Mouse (Mus musculus): ENCODE measurements at regions not wholly inside any gene's neighbourhood (a gene's known extent, or its start where the extent isn't known, plus 50 kb on each side); places are given as distances from the start of the nearest gene placed in this dataset.

GRCm38 (mm10) chr9:46736232-46736631, 262.3 kb upstream of the Gm4791 start:
- no peak for DNase-seq (ENCODE audit: low read depth, low spot score)

GRCm38 (mm10) chr9:46735664-46736067, 262.9 kb upstream of the Gm4791 start:
- DNase-seq (ENCODE audit: low read depth, low spot score) = peak; percentile 67

DNA sequence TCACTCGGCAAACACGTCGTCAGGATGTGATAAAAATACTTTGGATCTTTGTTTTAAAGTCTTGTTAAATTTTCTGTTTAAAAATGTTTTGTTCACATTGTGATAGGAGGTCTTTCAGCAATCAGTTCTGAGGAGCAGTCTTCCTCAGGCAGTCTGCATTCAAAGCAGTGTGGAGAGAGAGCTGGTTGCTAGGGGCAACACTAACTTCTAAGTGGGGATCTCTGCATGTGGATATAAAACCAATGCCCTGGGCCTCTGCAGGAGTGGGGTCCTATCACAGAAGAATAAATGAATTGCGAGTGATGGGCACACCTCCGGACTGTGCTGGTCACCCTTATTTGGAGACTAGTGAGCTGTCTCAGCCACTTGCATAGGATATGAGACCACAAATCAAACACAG, 270.1 kb upstream of the Gm4791 start:
- DNase-seq (ENCODE audit: low read depth, low spot score) = no peak

DNA sequence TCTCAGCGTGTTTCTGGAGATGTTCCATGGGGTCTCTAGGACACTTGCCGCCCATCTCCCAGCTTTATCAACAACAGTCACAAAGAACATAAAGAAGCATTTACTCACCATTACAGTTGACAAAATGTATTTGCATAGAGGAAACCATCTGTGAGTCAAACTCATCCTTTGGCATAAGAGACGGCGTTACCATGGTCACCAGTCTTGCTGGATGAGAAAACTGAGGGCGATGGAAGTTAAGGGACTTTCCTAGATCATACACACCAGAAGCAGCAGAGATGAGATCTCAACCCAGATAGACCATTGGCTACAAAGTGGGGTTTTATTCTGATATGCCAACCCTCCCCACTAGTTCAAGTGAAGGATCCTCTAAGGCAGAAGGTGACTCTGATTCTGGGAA, 274.3 kb upstream of the Gm4791 start:
- DNase-seq (ENCODE audit: low read depth, low spot score) = no peak

DNA sequence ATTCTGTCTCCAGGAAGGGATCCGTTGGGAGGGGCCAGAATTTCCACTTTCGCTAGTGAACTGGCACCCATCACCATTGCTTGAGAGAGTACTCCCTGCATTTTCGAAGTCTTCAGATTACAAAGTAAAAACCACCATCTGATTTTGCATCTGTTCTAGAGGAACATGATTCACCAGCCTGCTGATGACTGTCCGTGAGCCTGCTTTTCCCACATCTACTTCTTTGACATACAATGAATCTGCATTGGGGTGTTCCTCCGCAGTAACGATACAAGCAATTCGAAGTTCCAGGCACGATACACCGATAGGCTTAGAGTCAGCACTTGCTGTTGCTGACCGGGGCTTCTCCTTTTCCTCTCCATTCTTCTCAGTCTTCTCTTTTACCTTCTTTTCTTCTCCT, 285.1 kb upstream of the Gm4791 start:
- no peak for DNase-seq (ENCODE audit: low read depth, low spot score)

DNA sequence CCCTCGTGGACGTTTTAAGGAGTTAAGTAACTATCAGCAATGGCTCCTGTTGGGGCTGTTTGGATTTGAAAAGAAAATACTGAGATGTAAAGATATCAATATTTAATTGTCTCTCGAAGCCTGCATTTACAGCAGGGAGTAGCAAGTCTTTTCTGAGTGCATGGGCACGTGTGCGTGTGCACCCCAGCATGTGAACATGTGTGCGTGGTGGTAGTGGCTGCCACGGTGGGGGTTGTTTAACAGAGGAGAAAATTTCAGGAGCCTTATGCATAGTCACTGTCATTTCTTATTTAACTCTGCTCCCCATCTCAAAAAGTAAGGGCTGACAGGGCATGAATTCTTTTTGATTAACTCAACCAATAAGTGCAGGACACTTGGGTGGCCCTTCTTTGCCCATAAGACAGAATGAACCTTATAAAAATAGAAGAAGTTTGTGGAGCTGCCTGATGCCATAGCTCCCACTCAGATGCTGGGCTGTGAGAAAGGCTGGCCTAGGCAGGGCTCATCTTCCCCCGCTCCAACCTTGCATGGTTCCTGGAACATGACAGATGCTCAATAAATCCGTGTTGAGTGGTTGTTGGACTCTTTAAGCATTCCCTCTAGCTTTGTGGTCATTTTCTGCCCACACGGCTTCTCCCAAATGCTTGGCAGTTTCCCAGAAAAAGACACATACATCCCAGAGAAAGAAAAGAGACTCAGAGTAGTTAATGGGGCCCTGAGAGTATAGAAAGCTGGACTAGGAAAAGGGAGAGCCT, 294.2 kb upstream of the Gm4791 start:
- DNase-seq (ENCODE audit: low read depth, low spot score) = peak; percentile 9

- DNase-seq (ENCODE audit: low read depth, low spot score) = no peak
Observed at GRCm38 (mm10) chr9:46703674-46704073, 294.9 kb upstream of the Gm4791 start.

DNA sequence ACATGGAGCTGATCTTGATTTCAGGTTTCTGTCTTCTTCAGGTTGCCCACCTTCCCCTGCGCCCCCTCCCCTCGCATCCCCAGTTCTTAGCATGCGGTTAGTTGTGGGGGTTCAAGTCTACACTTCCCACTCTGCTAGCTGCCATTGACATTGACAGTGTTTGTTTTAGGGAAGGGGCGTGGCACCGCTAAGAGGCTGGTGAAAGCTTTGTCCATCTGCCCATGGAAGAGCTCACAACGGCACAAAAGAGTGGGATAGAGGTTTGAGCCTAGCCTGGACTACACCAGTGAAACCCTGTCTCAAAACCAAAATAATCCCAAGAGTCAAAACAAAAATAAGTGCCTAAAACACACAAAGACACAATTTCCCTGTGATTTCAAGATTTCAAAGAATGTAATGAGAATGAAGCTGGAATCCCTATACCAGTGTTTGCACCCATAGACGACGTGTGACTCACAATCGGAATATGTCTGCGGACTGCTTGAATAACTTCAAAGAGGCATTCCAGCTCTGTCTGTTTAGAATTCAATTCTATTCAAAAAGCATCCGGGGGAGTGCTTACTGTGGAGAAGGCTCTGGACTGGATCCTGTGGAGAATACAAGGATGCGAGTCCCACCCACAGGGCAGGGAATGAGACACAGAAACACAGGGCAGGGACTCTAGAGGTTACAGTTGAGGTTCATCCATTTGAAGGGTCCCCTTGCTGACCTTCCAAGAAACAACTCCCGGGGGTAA, 295.5 kb upstream of the Gm4791 start:
- DNase-seq (ENCODE audit: low read depth, low spot score) = no peak

DNA sequence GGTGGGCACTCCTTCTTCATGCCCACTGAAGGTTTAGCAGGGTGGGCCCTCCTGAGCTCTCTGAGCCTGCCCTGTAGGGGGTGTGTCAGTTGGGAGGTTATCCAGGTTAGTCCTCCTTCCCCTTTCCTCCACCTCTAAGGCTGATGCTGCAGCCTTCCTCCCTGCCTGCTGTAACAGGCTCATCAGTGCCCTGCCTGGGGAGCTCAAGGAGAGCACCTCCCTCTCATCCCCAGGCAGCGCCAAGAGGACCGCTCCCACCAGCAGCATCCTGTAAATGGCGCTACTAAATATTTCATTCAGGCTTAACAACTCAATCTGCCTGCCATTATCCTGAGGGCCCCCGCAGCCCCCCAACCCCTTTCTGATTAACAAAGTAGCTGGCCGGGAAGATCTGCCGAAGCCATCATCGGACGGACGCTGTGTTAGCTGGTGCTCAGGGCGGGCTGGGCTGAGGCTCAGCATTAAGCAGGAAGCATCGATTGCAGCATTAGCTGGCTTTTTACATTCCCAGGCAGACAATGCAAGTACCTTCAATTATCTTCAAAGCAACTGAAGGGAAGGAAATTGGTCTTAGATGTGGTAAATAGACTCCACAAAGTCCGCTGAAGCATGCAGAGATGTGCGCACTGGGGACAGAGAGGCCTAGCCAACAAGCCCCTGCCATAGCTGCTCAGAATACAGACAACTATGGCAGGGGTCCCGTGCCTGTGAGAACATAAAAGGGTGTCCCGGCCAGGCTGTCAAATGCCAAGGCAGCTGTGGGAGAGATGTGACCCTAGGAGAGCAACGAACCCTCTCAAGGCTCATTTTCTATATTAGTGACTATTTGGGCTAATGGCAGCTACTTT, 296.3 kb upstream of the Gm4791 start:
- DNase-seq (ENCODE audit: low read depth, low spot score) = no peak

DNA sequence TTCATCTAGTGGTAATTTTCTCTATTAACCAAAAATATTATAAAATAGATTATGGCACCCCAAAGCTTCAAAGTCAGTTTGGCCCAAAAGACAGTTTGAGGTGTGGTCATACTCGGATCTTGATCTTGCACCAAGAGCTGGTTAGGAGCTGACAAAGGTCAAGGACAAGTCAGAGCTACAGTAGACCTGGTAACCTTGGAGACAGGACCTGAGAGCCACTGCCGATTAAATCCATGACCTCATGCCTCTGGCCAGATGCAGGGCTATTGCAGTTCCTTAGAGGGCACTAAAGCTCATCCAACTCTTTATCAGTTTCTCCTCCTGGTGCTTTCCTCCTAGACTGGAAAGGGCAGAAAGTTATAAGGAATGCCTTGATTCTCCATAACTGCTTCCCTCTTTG, 302.4 kb upstream of the Gm4791 start:
- DNase-seq (ENCODE audit: low read depth, low spot score) = no peak

DNA sequence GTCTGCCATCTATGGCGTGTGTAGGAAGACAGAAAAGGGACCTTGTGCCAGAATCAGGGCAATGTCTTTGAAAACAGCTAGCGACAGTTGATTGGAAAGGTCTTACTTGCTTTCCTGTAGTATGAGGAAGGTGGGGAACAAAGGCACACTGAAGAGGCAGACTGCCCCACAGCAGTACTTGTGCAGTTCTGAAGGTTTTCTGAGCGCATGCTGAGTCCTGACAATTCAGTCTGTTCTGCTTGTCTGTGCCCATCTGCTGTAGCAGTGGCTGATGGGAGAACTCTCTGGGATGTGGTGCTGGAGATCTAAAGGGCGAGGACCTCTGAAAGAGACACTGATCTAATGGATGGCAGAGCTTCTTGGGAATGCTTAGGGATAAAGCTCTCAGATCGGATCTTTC, 309.2 kb upstream of the Gm4791 start:
- no peak for DNase-seq (ENCODE audit: low read depth, low spot score)

DNA sequence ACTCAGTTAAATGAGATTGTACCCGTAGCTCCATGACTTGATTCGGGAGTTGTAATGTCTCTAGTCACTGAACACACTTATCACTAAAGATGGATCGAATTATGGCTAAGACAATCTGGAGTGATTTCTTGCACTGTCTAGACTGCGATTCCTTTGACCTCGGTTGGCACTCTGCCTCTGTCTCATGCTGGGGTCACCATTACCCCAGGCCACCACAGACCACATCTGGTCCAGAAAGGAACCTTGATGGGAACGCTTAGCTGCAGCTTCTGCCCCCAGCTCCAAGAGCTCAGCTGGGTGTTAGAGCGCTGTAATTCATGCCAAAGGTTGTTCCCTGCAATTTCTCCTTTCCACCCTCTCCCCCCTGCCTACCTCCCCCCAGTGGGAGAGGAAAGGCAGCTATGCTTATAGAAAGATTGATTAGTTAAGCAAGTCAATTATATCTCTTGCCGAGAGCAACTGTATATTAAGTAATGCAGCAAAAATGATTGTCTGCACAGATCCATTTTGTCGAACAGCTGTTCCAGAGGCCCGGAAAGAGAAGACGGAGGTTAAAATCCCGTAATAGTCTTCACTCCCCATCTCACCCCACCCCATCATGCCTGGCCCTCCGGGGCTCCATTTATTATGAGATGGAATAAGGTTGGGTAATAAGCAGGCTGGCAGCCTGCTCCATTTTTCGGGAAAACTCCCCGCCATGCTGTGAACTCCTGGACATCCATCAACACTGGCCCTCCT, 314.3 kb upstream of the Gm4791 start:
- DNase-seq (ENCODE audit: low read depth, low spot score) = no peak

DNA sequence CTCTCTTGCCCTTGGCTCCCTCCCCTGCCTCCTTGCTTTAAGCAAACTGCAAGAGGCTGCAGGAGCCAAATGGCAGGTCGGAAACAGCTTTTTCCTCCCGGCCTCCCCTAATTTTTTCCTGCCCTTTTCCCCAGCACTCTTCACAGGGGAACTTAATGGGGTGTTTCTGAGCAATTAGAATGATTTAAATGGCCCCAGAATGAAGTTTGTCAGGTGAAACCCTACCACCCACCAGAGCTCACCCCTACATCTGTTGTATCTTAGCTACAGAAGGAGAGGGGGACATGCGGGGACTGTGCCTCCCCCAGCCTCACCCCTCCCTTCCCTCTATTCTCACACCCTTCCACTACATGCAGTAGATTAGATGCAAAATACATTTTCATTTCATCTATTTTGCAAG, 326.5 kb upstream of the Gm4791 start:
- DNase-seq (ENCODE audit: low read depth, low spot score) = no peak

GRCm38 (mm10) chr9:46654422-46654821, 334.6 kb upstream of the 4931429L15Rik start:
- DNase-seq (ENCODE audit: low read depth, low spot score) = no peak

DNA sequence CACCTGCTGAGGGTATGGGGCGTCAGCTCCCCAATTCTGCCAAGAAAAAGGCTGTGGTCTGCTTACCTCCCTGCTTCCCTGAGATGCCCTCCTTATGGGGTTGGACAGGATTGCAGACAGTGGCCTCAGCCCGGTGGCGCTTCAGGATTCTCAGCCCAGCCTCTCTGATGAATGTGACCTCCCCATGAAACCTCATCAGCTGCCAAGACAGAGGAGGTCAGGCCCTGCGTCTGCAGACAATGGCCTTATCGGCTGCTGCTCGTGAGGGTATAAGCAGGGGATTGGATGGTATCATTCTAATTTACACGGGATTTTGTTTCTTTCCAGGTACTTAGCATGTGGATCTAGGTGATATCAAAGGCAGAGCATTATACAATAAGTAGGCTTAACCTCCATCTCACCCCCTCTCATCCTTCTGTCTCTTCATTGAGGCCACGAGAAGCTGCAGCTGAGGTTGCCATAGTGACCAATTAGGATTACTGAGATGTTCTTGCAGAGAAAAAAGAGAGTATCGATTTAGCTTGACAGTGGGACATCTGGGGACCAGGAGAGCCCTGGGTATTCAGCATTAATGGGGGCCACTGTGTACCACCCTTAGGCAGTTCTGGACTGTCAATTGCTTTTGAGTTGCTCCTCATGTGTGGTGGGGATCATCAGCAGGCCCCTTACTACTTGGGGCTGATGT, 327.6 kb upstream of the 4931429L15Rik start:
- DNase-seq (ENCODE audit: low read depth, low spot score) = no peak

DNA sequence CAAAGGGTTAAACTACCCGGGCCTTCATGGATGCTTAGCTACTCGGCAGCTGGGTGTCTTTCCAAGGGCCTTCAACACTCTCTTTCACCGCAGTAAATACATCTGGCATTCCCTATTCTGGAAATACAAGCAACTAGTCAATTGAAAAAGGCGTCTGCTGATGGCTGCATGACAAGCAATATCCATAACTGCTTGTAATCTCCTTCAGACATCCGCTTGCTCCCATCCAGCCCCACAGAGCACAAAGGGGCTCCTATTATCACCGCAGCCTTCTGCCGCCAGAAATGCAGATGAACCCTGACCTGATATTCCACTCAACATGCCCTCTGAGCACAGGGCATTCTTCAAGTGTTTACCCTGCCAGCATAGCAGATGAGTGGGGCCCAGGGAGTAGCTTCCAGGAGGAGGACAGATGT, 325.7 kb upstream of the 4931429L15Rik start:
- DNase-seq (ENCODE audit: low read depth, low spot score) = no peak

DNA sequence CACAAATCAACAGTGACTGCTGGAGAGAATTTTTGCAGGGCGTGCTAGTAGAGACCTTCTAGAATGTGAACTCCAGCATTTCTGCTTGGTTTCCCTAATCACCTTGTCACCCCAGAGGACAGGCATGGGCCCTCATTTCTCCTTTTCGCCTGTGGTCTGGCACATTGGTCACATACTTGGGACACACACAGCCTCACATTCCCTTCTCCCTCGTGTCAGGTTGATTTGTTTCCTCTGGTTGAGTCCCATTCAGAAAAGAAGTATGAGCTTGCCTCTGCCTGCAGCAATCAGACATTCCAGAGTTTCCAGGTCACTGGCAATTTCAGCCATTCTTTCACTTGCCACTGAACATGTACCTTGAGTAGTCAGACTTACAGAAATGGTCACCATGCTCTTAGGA, 323.8 kb upstream of the 4931429L15Rik start:
- no peak for DNase-seq (ENCODE audit: low read depth, low spot score)

GRCm38 (mm10) chr9:46642696-46643095, 322.9 kb upstream of the 4931429L15Rik start:
- DNase-seq (ENCODE audit: low read depth, low spot score) = peak; percentile 7

- DNase-seq (ENCODE audit: low read depth, low spot score) = no peak
Observed at GRCm38 (mm10) chr9:46636261-46637010, 316.6 kb upstream of the 4931429L15Rik start.

DNA sequence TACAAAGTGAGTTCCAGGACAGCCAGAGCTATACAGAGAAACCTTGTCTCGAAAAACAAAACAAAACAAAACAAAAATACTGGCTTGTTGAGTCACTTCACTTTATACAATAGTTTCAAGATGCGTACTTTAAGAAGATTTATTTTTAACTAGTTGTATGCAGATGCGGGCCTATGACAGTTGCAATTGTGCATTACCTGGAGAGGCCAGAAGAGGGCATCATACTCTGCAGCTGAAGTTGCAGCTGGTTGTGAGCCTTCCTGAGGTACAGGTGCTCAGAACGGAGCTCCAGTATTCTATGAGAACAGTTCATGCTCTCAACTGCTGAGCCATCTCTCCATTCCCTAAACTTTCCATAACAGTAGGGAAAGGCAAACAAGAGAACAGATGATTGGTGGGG, 314.2 kb upstream of the 4931429L15Rik start:
- no peak for DNase-seq (ENCODE audit: low read depth, low spot score)

Measured in 3T3-L1 (cell line).